ENCODE assay signal across 8 mouse cellular contexts in genomic region chr7:115216838-115217237, GRCm38 (mm10).
DNase-seq lines count a peak whose midpoint lies in the region; ATAC-seq lines count a peak whose summit lies in the region.

No protein-coding gene starts in this region.

- H3K36me3 ChIP-seq in hindbrain, embryonic 11.5 days (ENCODE audit: control insufficient read depth, insufficient read depth, low read length), result no peaks in the 10 kb centered on the region
- H3K36me3 ChIP-seq in lung, embryonic 16.5 days (ENCODE audit: control insufficient read depth, insufficient read depth, low read length), result no peaks in the 10 kb centered on the region

- H3K4me2 ChIP-seq in hindbrain, embryonic 11.5 days (replicated peaks; ENCODE audit: low read depth, low read length), result peak overlapping the region; percentile 42
- peak overlapping the region; percentile 80 for H3K4me2 ChIP-seq in lung, embryonic 16.5 days (ENCODE audit: low read depth, low read length)

- peak; percentile 88 for ATAC-seq in hindbrain, embryonic 11.5 days (ENCODE audit: low FRiP score)
- ATAC-seq in lung, embryonic 16.5 days (ENCODE audit: low read depth), result peak; percentile 97

- peak; percentile 43 for DNase-seq in MN1 (ENCODE audit: low spot score)
- peak; percentile 75 for DNase-seq in cerebellum, adult 9-10 months
- DNase-seq in frontal cortex, adult 2 months (ENCODE audit: extremely low spot score in 1 of 2, low spot score in 1 of 2), result peak; percentile 61 to 94
- peak; percentile 94 for DNase-seq in hindbrain, embryonic 11.5 days (ENCODE audit: low spot score)
- DNase-seq in layer of hippocampus, adult 9-11 months, result peak; percentile 65
- DNase-seq in ovary, postnatal 14 days (ENCODE audit: low spot score), result peak; percentile 86
- peak; percentile 72 to 84 for DNase-seq in thymus, postnatal 10 days (ENCODE audit: low spot score in 2 of 2)

- no peak overlapping the region for H3K27ac ChIP-seq in hindbrain, embryonic 11.5 days (ENCODE audit: low read depth, low read length)
- no peak overlapping the region for H3K27ac ChIP-seq in lung, embryonic 16.5 days (ENCODE audit: low read length)

- H3K27me3 ChIP-seq in hindbrain, embryonic 11.5 days (ENCODE audit: control insufficient read depth, insufficient read depth, low read length), result no peaks in the 10 kb centered on the region; the same call in 1 of the 2 replicates
- H3K27me3 ChIP-seq in lung, embryonic 16.5 days (ENCODE audit: control insufficient read depth, insufficient read depth, low read depth, low read length), result no peaks in the 10 kb centered on the region

- WGBS in hindbrain, embryonic 11.5 days, result 3% methylated on average over 8 of the region's 13 CpGs
- WGBS in lung, embryonic 16.5 days, result under 1% methylated on average over 7 of the region's 13 CpGs

- H3K4me3 ChIP-seq in hindbrain, embryonic 11.5 days (ENCODE audit: low read depth, low read length), result peak overlapping the region; percentile 23; the same call in 1 of the 2 replicates
- peak overlapping the region; percentile 48 for H3K4me3 ChIP-seq in lung, embryonic 16.5 days (ENCODE audit: low read length)

- peaks cover 2% of the 10 kb centered on the region; the same call in 1 of the 2 replicates for H3K4me1 ChIP-seq in hindbrain, embryonic 11.5 days (replicated peaks; ENCODE audit: control insufficient read depth, insufficient read depth, low read length)
- peaks cover 9% of the 10 kb centered on the region for H3K4me1 ChIP-seq in lung, embryonic 16.5 days (replicated peaks; ENCODE audit: control insufficient read depth, insufficient read depth, low read length)

- H3K9me3 ChIP-seq in hindbrain, embryonic 11.5 days (ENCODE audit: control insufficient read depth, low read length), result no peaks in the 10 kb centered on the region
- no peaks in the 10 kb centered on the region for H3K9me3 ChIP-seq in lung, embryonic 16.5 days (ENCODE audit: control insufficient read depth, low read length)

- no peak overlapping the region for H3K9ac ChIP-seq in hindbrain, embryonic 11.5 days (ENCODE audit: low read depth, low read length)
- peak overlapping the region; percentile 58 for H3K9ac ChIP-seq in lung, embryonic 16.5 days (ENCODE audit: low read length)

Comparison
In these comparisons a context has a peak if more than half of its experiments do, and no peak if none do; other contexts are left out.
1. DNase-seq: peak in every context shown above with its lines; median percentile 94 in hindbrain, embryonic 11.5 days; 86 in ovary, postnatal 14 days; 78 in thymus, postnatal 10 days; 78 in frontal cortex, adult 2 months; 75 in cerebellum, adult 9-10 months; 65 in layer of hippocampus, adult 9-11 months; 43 in MN1.